ENCODE assay signal across 8 mouse cellular contexts in genomic region chr15:78833582-78833981, GRCm38 (mm10). TPM values are rescaled to one million over a fixed set of nuclear protein-coding genes. Genes with fewer than 3 reads are reported as not detected.
A peak's percentile ranks its signal among the peaks of the same experiment; 100 is the strongest.
DNase-seq lines count a peak whose midpoint lies in the region; ATAC-seq and TF ChIP-seq lines count a peak whose summit lies in the region.

No protein-coding gene starts in this region.

- ATAC-seq in liver, embryonic 11.5 days (replicated peaks; ENCODE audit: low FRiP score) = no peak

- H3K4me1 ChIP-seq in hindbrain, embryonic 10.5 days (replicated peaks) = peaks cover 58% of the 10 kb centered on the region
- peaks cover 46% of the 10 kb centered on the region for H3K4me1 ChIP-seq in liver, embryonic 11.5 days (replicated peaks; ENCODE audit: control insufficient read depth, insufficient read depth, low read length)
- peaks cover 15% of the 10 kb centered on the region for H3K4me1 ChIP-seq in thymus, adult 2 months (replicated peaks; ENCODE audit: control insufficient read depth, insufficient read depth, low read length)

- H3K36me3 ChIP-seq in hindbrain, embryonic 10.5 days = no peaks in the 10 kb centered on the region
- H3K36me3 ChIP-seq in liver, embryonic 11.5 days (ENCODE audit: control insufficient read depth, insufficient read depth, low read length) = no peaks in the 10 kb centered on the region
- no peaks in the 10 kb centered on the region for H3K36me3 ChIP-seq in thymus, adult 2 months (ENCODE audit: control insufficient read depth, insufficient read depth, low read length)

- no peak overlapping the region for H3K4me2 ChIP-seq in liver, embryonic 11.5 days

- intact Hi-C loops in gastrocnemius, adult 2 months (cut with DNase I) = no loop called here

- H3K9ac ChIP-seq in liver, embryonic 11.5 days (ENCODE audit: low read depth, low read length) = no peak overlapping the region

- peaks cover 4% of the 10 kb centered on the region for H3K27me3 ChIP-seq in hindbrain, embryonic 10.5 days (ENCODE audit: insufficient read depth, poor library complexity, severe bottlenecking)
- H3K27me3 ChIP-seq in liver, embryonic 11.5 days (replicated peaks; ENCODE audit: control insufficient read depth, insufficient read depth, low read length) = no peaks in the 10 kb centered on the region
- no peaks in the 10 kb centered on the region for H3K27me3 ChIP-seq in thymus, adult 2 months (ENCODE audit: control insufficient read depth, insufficient read depth, low read length)

- H3K27ac ChIP-seq in gastrocnemius, adult 2 months = peak overlapping the region; percentile 86
- peak overlapping the region; percentile 92 for H3K27ac ChIP-seq in hindbrain, embryonic 10.5 days
- peak overlapping the region; percentile 85 for H3K27ac ChIP-seq in liver, embryonic 11.5 days (ENCODE audit: low read depth, low read length)
- H3K27ac ChIP-seq in thymus, adult 2 months (ENCODE audit: control insufficient read depth, insufficient read depth, low read length) = no peak overlapping the region

- TF ChIP-seq CTCF in gastrocnemius, adult 2 months (IDR thresholded peaks at IDR 0.05) = no peak
- no peak for TF ChIP-seq CTCF in thymus, adult 2 months (IDR thresholded peaks at IDR 0.05; ENCODE audit: borderline replicate concordance, control insufficient read depth, extremely low read depth, insufficient read depth, low read length, poor library complexity)

- H3K4me3 ChIP-seq in gastrocnemius, adult 2 months = no peak overlapping the region
- H3K4me3 ChIP-seq in hindbrain, embryonic 10.5 days = no peak overlapping the region
- no peak overlapping the region for H3K4me3 ChIP-seq in liver, embryonic 11.5 days (ENCODE audit: low read depth, low read length)
- no peak overlapping the region for H3K4me3 ChIP-seq in thymus, adult 2 months (ENCODE audit: control insufficient read depth, insufficient read depth, low read length)

- H3K9me3 ChIP-seq in hindbrain, embryonic 10.5 days = peaks cover 4% of the 10 kb centered on the region; the same call in 1 of the 2 replicates
- no peaks in the 10 kb centered on the region for H3K9me3 ChIP-seq in liver, embryonic 11.5 days (ENCODE audit: control insufficient read depth, low read length)

- DNase-seq in gastrocnemius, adult 2 months = no peak
- DNase-seq in gastrocnemius, adult 8-10 months (ENCODE audit: low spot score in 2 of 2) = no peak
- peak; percentile 58 for DNase-seq in R1 (ENCODE audit: low read depth, low spot score)
- DNase-seq in hindbrain, embryonic 10.5 days (ENCODE audit: low spot score) = no peak
- DNase-seq in liver, embryonic 11.5 days (ENCODE audit: low spot score) = no peak
- DNase-seq in Muller cell, postnatal 12 days (ENCODE audit: inconsistent ontology term) = no peak
- no peak for DNase-seq in cerebellum, postnatal 4 days (ENCODE audit: low spot score in 2 of 2)
- no peak for DNase-seq in thymus, adult 2 months

- WGBS in hindbrain, embryonic 10.5 days = 90% methylated on average over 3 of the region's 3 CpGs
- 79% methylated on average over 3 of the region's 3 CpGs for WGBS in liver, embryonic 11.5 days
- 93% methylated on average over 3 of the region's 3 CpGs for WGBS in thymus, adult 2 months

- no peak for TF ChIP-seq POLR2A in thymus, adult 2 months (IDR thresholded peaks at IDR 0.05; ENCODE audit: control insufficient read depth, extremely low read depth, insufficient read depth, low read length, poor library complexity)

RNA-seq across cellular contexts. Expression of gene Cdc42ep1, which starts 8.8 kb away (rescaled TPM):
- 1 to 10 TPM; 8.5 to 10.0 TPM for total RNA-seq in gastrocnemius, adult 2 months (2021)
- total RNA-seq in gastrocnemius, adult 8-10 months (2022) = 1 to 10 TPM; 4.1 to 7.3 (median 6.2) TPM
- polyA plus RNA-seq in hindbrain, embryonic 10.5 days (2016; fragmentation: Nextera tagmentation; extraction: Ambion mirVana) = 19.2 and 19.4 TPM in 2 replicates
- 21.9 and 23.9 TPM in 2 replicates for polyA plus RNA-seq in liver, embryonic 11.5 days (2014; fragmentation: Nextera tagmentation; extraction: Ambion mirVana)
- polyA plus RNA-seq in thymus, adult 2 months (2012; rRNA removed) = 8.1 and 12.5 TPM in 2 replicates

RNA-seq across cellular contexts. Expression of gene Lgals2, which starts 21.7 kb away (rescaled TPM):
- not detected for total RNA-seq in gastrocnemius, adult 2 months (2021)
- total RNA-seq in gastrocnemius, adult 8-10 months (2022) = not detected
- not detected in 2 replicates for polyA plus RNA-seq in hindbrain, embryonic 10.5 days (2016; fragmentation: Nextera tagmentation; extraction: Ambion mirVana)
- polyA plus RNA-seq in liver, embryonic 11.5 days (2014; fragmentation: Nextera tagmentation; extraction: Ambion mirVana) = 6.9 and 11.4 TPM in 2 replicates
- 2.9 and 4.8 TPM in 2 replicates for polyA plus RNA-seq in thymus, adult 2 months (2012; rRNA removed)

RNA-seq across cellular contexts. Expression of gene Card10, which starts 30.7 kb away (rescaled TPM):
- total RNA-seq in gastrocnemius, adult 2 months (2021) = 1 to 10 TPM; 6.1 to 6.8 TPM
- 1 to 10 TPM; 3.4 to 6.0 (median 4.4) TPM for total RNA-seq in gastrocnemius, adult 8-10 months (2022)
- 4.3 and 4.5 TPM in 2 replicates for polyA plus RNA-seq in hindbrain, embryonic 10.5 days (2016; fragmentation: Nextera tagmentation; extraction: Ambion mirVana)
- 2.3 and 2.7 TPM in 2 replicates for polyA plus RNA-seq in liver, embryonic 11.5 days (2014; fragmentation: Nextera tagmentation; extraction: Ambion mirVana)
- 12.6 and 13.0 TPM in 2 replicates for polyA plus RNA-seq in thymus, adult 2 months (2012; rRNA removed)

RNA-seq across cellular contexts. Expression of gene Gga1, which starts 43.4 kb away (rescaled TPM):
- total RNA-seq in gastrocnemius, adult 2 months (2021) = 10 to 100 TPM; 43.1 to 45.7 TPM
- 10 to 100 TPM; 41.8 to 44.9 (median 43.5) TPM for total RNA-seq in gastrocnemius, adult 8-10 months (2022)
- 51.1 and 60.7 TPM in 2 replicates for polyA plus RNA-seq in hindbrain, embryonic 10.5 days (2016; fragmentation: Nextera tagmentation; extraction: Ambion mirVana)
- 40.8 and 43.0 TPM in 2 replicates for polyA plus RNA-seq in liver, embryonic 11.5 days (2014; fragmentation: Nextera tagmentation; extraction: Ambion mirVana)
- 137 and 155 TPM in 2 replicates for polyA plus RNA-seq in thymus, adult 2 months (2012; rRNA removed)
